Mouse (Mus musculus): ENCODE results near the gene Ogfod1. TPM values are rescaled to one million over a fixed set of nuclear protein-coding genes. Genes with fewer than 3 reads are reported as not detected.

Ogfod1 gene
- polyA plus RNA-seq, 3 experiments from 2014 or later: 16.7 to 23.2 (median 22.4) TPM

DNA sequence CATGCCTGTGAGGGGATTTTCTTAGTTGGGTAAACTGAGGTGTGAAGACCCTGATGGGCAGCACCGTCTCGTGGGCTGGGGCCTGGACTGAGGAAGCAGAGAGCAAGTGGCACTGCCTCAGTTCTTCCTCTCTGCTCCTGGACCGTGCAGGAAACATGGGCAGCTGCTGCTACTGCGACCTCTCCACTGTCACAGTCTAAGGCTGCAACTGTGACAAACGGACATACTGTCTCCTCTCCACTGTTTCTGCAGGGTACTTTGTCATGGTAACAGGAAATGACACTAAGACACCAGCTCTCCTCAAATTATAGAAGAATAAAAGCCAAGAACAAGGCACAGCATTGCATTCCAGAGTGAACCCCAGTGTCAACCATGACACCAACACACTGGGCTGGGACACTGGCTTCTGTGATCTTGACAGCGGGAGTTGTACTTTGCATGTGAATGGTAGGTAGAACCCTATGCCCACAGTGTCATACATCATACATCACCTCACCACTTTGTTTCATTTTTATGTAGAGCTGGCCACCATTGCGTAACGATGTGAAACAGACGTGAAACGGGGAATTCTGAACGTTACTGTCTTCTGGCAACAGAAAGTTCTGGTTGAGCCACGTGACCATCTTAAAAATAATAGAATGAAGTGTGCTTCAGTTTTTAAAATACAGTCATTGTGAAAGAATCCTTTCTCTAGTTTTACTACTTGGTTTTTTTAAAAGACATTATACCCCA is 39.6 kb downstream of the Ogfod1 start:
- ATAC-seq: no peak

DNA sequence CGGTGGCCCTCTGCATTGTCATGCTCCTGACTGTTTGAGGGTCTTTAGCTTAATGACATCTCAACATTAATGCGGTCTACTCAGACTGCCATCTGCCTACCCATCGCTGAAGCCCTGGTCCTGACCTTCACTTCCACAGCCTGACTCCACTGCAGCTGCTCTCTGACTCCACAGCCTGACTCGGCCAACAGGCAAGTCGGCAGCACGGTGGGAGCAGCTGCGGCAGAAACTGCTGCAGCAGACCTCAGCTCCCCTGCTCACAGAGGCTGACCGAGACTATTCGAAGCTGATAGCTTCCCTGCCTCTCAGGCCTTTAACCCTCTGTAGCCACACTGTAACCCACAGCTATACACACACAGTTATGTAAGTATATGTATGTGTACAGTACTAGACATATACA is 51.0 kb downstream of the Ogfod1 start:
- ATAC-seq: no peak

DNA sequence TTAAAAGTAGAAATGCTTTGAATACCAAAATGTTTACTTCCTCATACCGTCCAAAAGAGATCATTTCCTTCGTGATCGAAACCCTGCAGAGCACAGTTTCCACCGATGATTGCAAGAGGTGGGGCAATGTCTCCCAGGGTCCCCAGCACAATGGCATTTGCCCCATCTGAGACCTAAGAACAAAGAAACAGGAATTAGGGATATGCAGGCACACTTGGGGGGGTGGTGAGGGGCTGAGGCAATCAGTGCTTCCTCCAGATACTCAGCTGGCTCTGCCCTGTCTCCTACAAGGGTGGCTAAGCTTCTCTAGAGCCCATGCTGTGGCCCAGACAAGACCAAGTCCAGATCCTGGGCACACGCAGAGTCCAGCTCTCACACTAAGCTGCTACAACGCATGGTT is 52.7 kb downstream of the Ogfod1 start:
- ATAC-seq: no peak

DNA sequence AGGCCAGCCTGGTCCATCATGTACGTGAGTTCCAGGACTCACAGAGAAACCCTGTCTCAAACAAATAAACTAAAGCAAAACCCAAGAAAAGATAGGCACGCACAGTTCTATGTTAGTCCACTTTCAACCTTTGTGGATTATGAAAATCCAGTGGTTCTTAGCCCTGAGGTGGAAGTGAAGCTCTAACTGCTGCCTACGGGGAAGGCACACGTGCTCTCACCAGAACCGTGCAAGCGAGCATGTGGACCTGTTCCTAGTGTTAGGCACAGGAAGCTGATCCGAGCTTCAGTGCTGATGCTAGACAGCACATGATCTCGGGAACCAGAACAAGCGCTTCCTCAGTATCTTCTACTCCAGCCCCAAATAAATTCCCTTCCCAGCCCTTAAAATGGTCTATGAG is 55.9 kb downstream of the Ogfod1 start:
- ATAC-seq: no peak

DNA sequence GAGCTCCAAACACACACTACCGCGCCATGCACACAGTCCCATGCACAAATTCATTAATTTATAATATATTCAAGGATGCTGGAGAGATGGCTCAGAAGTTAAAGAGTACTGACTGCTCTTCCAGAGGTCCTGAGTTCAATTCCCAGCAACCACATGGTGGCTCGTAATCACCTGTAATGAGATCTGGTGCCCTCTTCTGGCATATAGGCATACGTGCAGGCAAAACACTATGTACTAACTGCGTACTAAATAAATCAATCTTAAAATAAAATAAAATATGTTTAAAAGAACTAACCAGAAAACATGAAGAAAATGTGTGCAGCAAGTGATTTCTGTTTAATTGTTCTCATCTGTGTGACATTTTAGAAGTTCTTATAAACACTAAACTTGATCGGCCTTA is 57.3 kb downstream of the Ogfod1 start:
- no peak for ATAC-seq

DNA sequence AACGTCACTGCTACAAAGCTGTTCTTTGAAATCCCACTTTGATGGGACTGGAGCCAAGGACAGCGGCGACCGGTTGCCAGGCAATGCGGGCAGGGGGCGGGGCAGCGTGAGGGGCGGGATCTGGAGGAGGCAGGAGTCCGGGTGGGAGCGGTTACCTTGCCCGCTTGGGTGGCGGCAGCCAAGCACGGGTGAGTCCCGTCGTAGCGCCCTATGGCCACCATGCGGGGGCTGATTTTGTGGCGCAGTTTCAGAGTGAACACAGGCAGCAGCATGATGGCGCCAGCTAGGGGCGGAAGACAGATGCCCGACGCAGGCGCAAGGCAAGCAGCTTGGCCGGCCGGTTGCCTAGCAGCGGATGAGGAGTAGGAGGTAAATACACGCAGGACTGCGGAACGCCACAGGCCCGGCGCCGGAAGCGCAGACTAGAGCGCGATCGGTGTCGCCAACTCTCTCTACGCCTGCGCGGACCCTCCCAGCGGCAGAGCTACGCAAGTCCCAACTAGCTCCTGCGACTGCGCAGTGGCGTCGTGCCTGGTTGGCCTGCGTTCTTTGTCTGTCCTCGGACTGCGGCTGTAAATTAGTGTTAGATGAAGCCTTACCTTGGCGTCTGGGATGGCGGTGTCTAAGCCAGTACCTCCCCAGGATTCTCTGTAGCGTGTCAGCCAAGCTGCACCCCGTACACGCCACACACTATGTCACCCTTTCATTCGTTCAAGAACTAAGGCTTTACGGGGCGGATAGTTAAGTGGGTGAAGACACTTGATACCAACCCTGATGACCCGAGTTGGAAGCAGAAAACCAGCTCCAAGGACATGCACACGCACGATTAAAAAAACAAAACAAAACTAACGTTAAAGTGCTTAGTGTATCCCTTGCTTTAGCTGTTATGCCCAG is 61.3 kb downstream of the Ogfod1 start, which contains the start of gene Bbs2:
TSS of gene Bbs2 (minus strand) at position 848 of the 894 bp plus-strand sequence.
- ATAC-seq: peak; percentile 99

DNA sequence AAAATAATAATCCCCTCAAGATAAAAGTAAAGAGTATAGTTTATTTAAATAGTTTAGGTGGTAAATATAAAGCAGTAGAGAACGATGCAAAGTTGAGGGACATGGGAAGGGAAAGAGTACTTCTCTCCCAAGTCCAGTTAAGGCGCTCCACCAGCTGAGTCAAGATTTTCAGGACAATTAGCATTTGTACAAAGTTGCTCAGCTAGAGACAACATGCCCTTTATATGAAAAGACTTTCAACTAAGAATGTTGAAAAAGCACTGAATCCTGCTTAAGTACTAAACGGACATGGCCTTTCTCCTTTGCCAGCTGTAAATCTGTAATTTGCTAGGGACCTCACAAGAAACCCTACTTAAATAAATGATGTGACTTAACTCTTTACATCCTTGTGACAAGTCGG is 62.0 kb downstream of the Ogfod1 start:
- ATAC-seq: no peak

DNA sequence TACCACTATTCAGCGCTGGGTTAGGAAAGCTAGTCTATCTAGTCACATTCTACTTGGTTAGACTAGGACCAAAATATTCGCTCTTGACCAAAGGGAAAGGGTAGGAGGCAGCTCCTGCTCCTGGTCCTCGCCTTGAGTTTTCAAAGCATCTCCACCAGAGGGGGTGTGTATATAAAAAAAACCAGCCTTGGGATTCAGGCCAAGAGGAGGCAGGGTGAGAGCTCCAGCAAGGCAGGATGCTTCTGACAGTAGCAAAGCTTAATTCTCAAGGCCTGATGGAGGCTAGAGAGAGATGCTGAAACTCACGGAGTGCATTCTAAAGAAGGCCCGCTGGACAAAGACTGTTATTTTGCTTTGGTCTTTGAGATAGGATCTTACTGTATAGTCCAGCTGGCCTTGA is 67.1 kb downstream of the Ogfod1 start:
- no peak for ATAC-seq

DNA sequence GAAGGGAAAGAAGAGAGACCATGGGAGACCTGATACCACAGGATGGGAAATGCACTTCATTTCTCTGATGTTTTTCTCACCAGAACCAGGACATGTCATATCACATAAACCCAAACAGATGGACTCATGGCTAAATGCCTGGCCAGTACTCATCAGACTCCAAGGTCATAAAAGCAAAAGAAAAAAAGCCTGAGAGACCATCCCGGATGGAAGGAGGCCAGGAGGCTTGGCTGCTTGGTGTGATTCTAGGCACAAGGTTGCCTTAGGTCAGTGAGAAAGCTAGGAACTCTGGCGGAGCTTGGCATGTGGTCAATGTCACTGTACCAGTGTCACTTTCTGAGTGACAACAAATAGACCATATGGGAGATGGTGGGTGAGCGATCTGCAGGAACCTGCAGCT is 70.9 kb downstream of the Ogfod1 start:
- ATAC-seq: no peak

DNA sequence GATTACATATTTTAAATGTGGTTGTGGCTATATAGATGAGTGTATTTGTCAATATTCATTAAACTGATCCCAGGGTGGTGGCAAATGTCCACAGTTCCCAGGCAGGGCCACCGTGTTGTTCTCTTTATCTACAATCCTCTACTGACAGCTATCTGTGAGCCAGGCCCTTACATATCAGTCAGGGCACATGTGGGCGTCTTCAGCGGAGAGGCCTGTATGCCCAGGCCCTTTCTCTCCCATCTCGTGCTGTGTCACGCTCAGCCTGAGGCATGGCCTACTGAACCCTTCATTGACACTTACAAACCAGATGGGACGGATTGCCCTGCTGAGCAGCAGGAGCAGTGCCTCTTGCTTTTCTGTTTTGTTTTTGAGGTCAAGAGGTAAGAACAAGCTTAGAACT is 72.4 kb downstream of the Ogfod1 start:
- ATAC-seq: no peak

DNA sequence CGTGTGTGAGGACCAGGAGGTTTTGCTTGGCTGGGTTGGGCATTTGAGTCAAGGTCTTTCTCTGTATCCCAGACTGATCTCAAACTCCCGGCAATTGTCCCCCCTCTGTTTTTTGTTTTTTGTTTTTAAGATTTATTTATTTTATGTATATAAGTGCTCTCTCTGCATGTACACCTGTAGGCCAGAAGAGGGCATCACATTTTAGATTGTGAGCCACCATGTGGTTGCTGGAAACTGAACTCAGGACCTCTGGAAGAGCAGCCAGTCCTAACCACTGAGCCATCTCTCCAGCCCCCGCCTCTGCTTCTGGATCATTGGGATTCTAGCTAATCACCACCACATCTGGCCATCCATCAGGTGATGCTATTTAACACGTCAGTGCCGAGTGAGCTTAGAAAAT is 72.8 kb downstream of the Ogfod1 start:
- ATAC-seq: no peak

DNA sequence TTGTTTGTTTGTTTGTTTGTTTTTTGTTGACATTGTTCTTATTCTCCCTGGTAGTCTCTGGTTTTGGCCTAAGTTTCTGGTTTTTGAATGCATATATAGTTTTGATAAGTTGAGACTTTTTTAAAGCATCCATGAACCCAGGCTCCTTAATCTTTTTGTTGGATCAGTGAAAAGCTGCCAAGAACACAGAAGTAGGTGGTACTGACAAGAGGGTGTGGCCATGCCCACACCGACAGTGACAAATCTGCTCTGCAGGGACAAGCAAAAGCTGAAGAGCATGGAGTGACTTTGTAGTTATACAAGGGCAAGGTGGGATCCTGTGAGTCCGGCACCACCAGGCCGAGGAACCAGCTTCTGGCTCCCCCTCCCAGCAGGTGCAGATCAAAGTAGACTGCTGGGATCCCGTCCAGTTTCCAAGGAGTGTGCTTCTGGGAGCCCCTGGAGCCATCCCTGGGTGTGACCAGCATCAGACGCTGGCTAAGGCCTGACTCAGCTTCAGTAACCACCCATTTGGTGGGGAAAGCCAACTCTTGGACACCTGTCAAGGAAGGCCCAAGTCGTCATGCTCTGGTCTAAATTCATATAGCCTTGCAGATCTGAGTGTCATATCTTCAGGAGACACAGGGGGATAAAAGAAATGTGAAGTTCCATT is 73.7 kb downstream of the Ogfod1 start:
- ATAC-seq: no peak

DNA sequence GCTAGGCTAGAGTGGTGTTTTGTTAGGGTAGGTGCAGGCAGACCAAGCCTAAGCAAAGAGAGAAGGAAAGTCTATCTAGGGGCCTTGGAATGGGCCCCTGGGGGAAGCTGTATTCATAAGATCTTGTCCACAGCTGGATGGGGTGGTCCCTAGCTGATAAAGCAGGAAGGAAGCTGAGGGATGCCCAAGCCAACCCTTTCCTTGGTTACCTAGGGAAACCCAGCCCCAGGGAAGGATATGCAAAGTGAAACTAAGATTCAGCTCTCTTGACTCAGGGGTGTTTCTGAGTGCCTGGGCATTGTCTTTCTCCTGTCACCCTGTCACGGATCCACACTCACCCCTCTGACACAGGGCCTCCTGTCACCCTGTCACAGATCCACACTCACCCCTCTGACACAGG is 76.4 kb downstream of the Ogfod1 start:
- no peak for ATAC-seq

DNA sequence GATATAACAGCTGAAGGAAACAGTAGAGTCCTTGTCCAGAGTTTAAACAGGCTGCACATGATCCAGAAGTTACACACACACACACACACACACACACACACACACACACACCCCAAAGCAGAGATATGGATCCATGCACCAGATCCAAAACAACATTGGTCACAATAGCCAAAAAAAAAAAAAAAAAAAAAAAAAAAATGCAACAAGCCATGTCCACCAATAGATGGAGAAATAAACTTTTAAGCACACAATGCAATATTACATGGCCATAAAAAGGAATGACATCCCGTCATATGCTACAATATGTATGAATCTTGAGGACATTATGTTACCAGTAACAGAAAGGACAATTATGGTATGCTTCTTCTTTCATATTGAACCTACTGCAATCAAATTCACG is 77.0 kb downstream of the Ogfod1 start:
- no peak for ATAC-seq

Other genes with a start within 250 kb of the Ogfod1 start
- under 1 TPM in 1 of 3 experiments, not detected in 2; 0.41 TPM for gene Gnao1, start 227.2 kb upstream of the Ogfod1 start, polyA plus RNA-seq (2017; shearing (Covaris generic))
- 10 to 100 TPM; 20.3 to 38.5 (median 38.0) TPM for gene Amfr, start 24.4 kb upstream of the Ogfod1 start, polyA plus RNA-seq (2017; shearing (Covaris generic))
- gene Nudt21, start 167 bp upstream of the Ogfod1 start, polyA plus RNA-seq (2017; shearing (Covaris generic)): 100 to 1,000 TPM in 1 of 3 experiments, 10 to 100 TPM in 2; 60.1 to 163 (median 82.0) TPM
- gene Bbs2, start 61.7 kb downstream of the Ogfod1 start, polyA plus RNA-seq (2017; shearing (Covaris generic)): 1 to 10 TPM; 1.6 to 9.5 (median 5.9) TPM
- gene Mt4, start 100.0 kb downstream of the Ogfod1 start, polyA plus RNA-seq (2017; shearing (Covaris generic)): not detected
- 1 to 10 TPM in 1 of 3 experiments, not detected in 2; 5.9 TPM for gene Mt3, start 115.4 kb downstream of the Ogfod1 start, polyA plus RNA-seq (2017; shearing (Covaris generic))
- gene Mt2, start 135.5 kb downstream of the Ogfod1 start, polyA plus RNA-seq (2017; shearing (Covaris generic)): under 1 TPM in 1 of 3 experiments, not detected in 2; 0.94 TPM
- 10 to 100 TPM in 1 of 3 experiments, 1 to 10 TPM in 2; 1.5 to 11.0 (median 2.6) TPM for gene Mt1, start 141.9 kb downstream of the Ogfod1 start, polyA plus RNA-seq (2017; shearing (Covaris generic))
- 10 to 100 TPM; 29.9 to 37.2 (median 35.3) TPM for gene Nup93, start 177.4 kb downstream of the Ogfod1 start, polyA plus RNA-seq (2017; shearing (Covaris generic))